Mouse (Mus musculus) midbrain, embryonic 10.5 days (tissue): ENCODE data around the gene Hmgcl. TPM values are rescaled to one million over a fixed set of nuclear protein-coding genes. Genes with fewer than 3 reads are reported as not detected.

Source experiments
- DNase-seq: peaks from one replicate; pipeline ENCODE4 v3.0.0-alpha.2; 2017; ENCODE audit warnings: low spot score
- H3K27ac ChIP-seq: fragments of 300-500 bp; sonication (generic); replicated peaks from 2 replicates; pipeline ENCODE4 v1.5.1; 2016; ENCODE audit warnings: mild to moderate bottlenecking
- H3K27me3 ChIP-seq: fragments of 300-500 bp; sonication (generic); 2 replicates; pipeline ENCODE4 v1.6.1; 2016; ENCODE audit warnings: low read depth, mild to moderate bottlenecking; ENCODE audit not compliant: poor library complexity, severe bottlenecking
- H3K36me3 ChIP-seq: fragments of 300-500 bp; sonication (generic); 2 replicates; pipeline ENCODE4 v1.6.1; 2016; ENCODE audit warnings: mild to moderate bottlenecking, moderate library complexity
- H3K4me1 ChIP-seq: fragments of 300-500 bp; sonication (generic); 2 replicates; pipeline ENCODE4 v1.6.1; 2016
- H3K4me3 ChIP-seq: fragments of 300-500 bp; sonication (generic); 2 replicates; pipeline ENCODE4 v1.5.1; 2016; ENCODE audit warnings: mild to moderate bottlenecking, moderate library complexity
- H3K9me3 ChIP-seq: fragments of 300-500 bp; sonication (generic); replicated peaks from 2 replicates; pipeline ENCODE4 v1.6.1; 2016; ENCODE audit warnings: mild to moderate bottlenecking
- WGBS: fragments of 180-500 bp; shearing (Covaris S2); methylation state at CpG from one replicate; pipeline ENCODE4 v1.1.7; 2016; 5-methylcytosine and 5-hydroxymethylcytosine counted together
- polyA plus RNA-seq: library from polyadenylated mRNA; unstranded; fragments of >200 nt; fragmentation: Nextera tagmentation; extraction: Ambion mirVana; gene quantifications from 2 replicates; pipeline ENCODE4 v1.2.1, GENCODE M21; 2016

Gene Hmgcl
- polyA plus RNA-seq, 1 experiment from 2014 or later = 70.1 TPM

- no peak for DNase-seq
- peaks cover 36% of the 10 kb centered on the region for H3K36me3 ChIP-seq
- H3K9me3 ChIP-seq = peaks cover 4% of the 10 kb centered on the region; the same call in 1 of the 2 replicates
- H3K4me3 ChIP-seq = no peak overlapping the region
- no peak overlapping the region for H3K27ac ChIP-seq
- peaks cover 20% of the 10 kb centered on the region for H3K4me1 ChIP-seq
- no peaks in the 10 kb centered on the region for H3K27me3 ChIP-seq
- 90% methylated on average over 6 of the region's 6 CpGs for WGBS
These were observed 4.1 kb downstream of the Hmgcl start for GRCm38 (mm10) chr4:135950365-135950764.

DNA sequence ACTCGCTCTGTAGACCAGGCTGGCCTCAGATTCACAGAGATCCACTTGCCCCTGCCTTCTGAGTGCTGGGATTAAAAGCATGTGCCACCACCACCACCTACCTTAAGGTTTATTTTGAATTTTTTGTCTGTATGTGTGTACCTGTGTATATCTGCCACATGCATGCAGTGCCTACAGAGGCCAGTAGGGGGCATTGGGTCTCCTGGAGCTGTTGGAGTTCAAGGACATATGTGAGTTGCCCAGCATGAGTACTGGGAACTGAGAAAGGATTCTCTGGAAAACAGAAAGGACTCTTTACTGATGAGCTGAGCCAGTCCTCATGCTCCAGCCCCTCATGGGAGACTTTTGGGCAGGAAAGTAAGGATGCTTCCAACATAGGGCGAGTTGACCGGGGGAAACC, 5.3 kb downstream of the Hmgcl start:
- peaks cover 48% of the 10 kb centered on the region for H3K36me3 ChIP-seq
- no peaks in the 10 kb centered on the region for H3K27me3 ChIP-seq
- H3K4me1 ChIP-seq = peaks cover 11% of the 10 kb centered on the region
- no peak overlapping the region for H3K27ac ChIP-seq
- H3K4me3 ChIP-seq = no peak overlapping the region
- H3K9me3 ChIP-seq = peaks cover 4% of the 10 kb centered on the region; the same call in 1 of the 2 replicates
- DNase-seq = no peak
- WGBS = 97% methylated on average over 3 of the region's 3 CpGs

- Histone ChIP-seq H3K4me1 (peaks cover 1% of the 10 kb centered on the region), H3K4me3 (no peak overlapping the region), H3K27me3 (no peaks in the 10 kb centered on the region), H3K9me3 (peaks cover 4% of the 10 kb centered on the region; the same call in 1 of the 2 replicates), H3K36me3 (peaks cover 48% of the 10 kb centered on the region), H3K27ac (no peak overlapping the region)
- no peak for DNase-seq
- 85% methylated on average over 3 of the region's 3 CpGs for WGBS
These were observed 6.9 kb downstream of the Hmgcl start for GRCm38 (mm10) chr4:135953179-135953578.

GRCm38 (mm10) chr4:135954241-135954640, 8.0 kb downstream of the Hmgcl start:
- 19% methylated on average over 2 of the region's 2 CpGs for WGBS
- H3K36me3 ChIP-seq = peaks cover 59% of the 10 kb centered on the region
- H3K4me1 ChIP-seq = peaks cover 5% of the 10 kb centered on the region
- H3K27ac ChIP-seq = no peak overlapping the region
- DNase-seq = peak; percentile 71
- peaks cover 4% of the 10 kb centered on the region; the same call in 1 of the 2 replicates for H3K9me3 ChIP-seq
- no peaks in the 10 kb centered on the region for H3K27me3 ChIP-seq
- H3K4me3 ChIP-seq = no peak overlapping the region

DNA sequence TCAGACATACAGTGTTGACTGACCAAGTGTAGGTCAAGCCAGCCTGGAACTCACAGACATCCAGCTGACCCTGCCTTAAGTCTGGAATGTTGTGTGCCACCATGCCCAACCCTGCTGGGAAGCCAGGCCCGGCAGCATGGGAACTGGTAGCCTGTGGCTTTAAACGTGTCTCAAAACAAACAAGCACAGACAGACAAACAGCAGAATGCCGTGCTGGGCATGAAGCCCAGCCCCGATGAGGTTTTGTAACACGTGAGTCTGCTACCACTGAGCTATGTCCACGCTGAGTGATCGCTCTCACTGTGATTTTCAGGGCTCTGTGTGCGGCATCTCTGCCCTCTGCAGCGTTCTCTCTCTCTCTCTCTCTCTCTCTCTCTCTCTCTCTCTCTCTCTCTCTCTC, 9.6 kb downstream of the Hmgcl start:
- no peak overlapping the region for H3K27ac ChIP-seq
- no peaks in the 10 kb centered on the region for H3K27me3 ChIP-seq
- DNase-seq = no peak
- peaks cover 68% of the 10 kb centered on the region for H3K36me3 ChIP-seq
- peaks cover 4% of the 10 kb centered on the region; the same call in 1 of the 2 replicates for H3K9me3 ChIP-seq
- H3K4me3 ChIP-seq = no peak overlapping the region
- H3K4me1 ChIP-seq = peaks cover 5% of the 10 kb centered on the region
- 82% methylated on average over 9 of the region's 9 CpGs for WGBS

DNA sequence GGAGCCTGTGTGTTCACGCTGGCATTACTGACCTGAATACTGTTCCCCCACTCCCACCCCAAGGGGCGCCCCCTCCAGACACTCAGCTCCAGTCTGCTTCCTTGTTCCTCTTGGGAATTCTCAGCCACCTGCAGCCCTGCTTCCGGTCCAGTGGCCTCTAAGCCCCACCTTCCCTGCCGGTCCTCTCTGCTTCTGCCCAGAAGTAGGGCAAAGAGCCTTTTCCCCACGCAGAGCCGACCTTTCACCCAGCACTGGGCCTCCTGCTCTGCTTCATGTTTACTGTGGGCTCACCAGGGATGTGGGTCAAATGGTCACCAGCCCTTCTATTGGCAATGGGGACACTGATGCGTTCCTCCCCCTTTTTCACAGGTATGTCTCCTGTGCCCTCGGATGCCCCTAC, 12.1 kb downstream of the Hmgcl start:
- no peak overlapping the region for H3K4me3 ChIP-seq
- no peak for DNase-seq
- H3K36me3 ChIP-seq = peaks cover 52% of the 10 kb centered on the region
- H3K27ac ChIP-seq = no peak overlapping the region
- H3K4me1 ChIP-seq = peaks cover 17% of the 10 kb centered on the region
- WGBS = 62% methylated on average over 8 of the region's 8 CpGs
- H3K9me3 ChIP-seq = no peaks in the 10 kb centered on the region
- no peaks in the 10 kb centered on the region for H3K27me3 ChIP-seq

DNA sequence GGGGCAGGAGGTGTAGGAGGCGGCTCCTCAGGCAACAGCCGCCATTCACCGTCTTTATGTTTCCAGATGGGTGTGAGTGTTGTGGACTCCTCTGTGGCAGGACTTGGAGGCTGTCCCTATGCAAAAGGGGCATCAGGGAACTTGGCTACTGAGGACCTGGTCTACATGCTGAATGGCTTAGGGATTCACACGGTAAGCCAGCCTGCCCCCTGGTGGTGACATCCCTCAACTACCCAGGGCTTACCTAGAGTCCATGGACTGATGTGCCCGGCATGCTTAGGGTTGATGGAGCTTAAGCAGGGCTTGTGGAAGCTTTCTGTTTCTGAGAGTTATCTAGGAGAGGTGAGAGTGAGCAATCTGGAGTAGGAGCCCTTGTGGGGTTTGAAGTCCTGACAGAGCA, 14.5 kb downstream of the Hmgcl start:
- H3K27ac ChIP-seq = no peak overlapping the region
- H3K27me3 ChIP-seq = no peaks in the 10 kb centered on the region; the same call in 1 of the 2 replicates
- DNase-seq = peak; percentile 81
- peaks cover 30% of the 10 kb centered on the region for H3K4me1 ChIP-seq
- H3K9me3 ChIP-seq = no peaks in the 10 kb centered on the region
- no peak overlapping the region for H3K4me3 ChIP-seq
- peaks cover 45% of the 10 kb centered on the region for H3K36me3 ChIP-seq
- 19% methylated on average over 5 of the region's 5 CpGs for WGBS

DNA sequence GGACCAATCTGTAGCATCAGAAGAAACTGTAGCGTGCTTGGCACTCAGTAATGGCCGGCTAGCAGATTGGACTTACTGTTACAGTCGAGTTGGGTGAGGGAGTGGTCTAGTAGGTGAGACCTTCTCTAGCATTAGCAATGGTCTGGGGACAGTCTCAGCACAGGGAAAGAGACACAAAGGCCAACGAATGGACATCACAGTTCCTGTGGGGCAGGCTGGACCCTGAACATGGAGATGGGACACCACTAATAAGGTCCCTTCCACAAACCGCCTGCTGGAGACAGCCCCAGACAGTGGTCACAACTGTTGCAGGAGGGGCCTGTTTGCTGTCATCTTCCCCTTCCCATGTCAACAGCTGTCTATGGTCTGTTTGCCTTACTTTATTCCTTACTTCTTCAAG, 15.5 kb downstream of the Hmgcl start:
- no peaks in the 10 kb centered on the region for H3K9me3 ChIP-seq
- no peak overlapping the region for H3K27ac ChIP-seq
- H3K27me3 ChIP-seq = no peaks in the 10 kb centered on the region; the same call in 1 of the 2 replicates
- no peak for DNase-seq
- WGBS = 87% methylated on average over 5 of the region's 5 CpGs
- H3K4me1 ChIP-seq = peaks cover 30% of the 10 kb centered on the region
- H3K36me3 ChIP-seq = peaks cover 47% of the 10 kb centered on the region
- H3K4me3 ChIP-seq = 0 out of 2 replicates have a peak overlapping the region, but pooled peaks have one; percentile 90

GRCm38 (mm10) chr4:135962198-135962597, 15.9 kb downstream of the Hmgcl start:
- WGBS = 91% methylated on average over 7 of the region's 7 CpGs
- DNase-seq = no peak
- peaks cover 30% of the 10 kb centered on the region for H3K4me1 ChIP-seq

GRCm38 (mm10) chr4:135962946-135963345, 16.7 kb downstream of the Hmgcl start:
- peak overlapping the region; percentile 90 for H3K4me3 ChIP-seq
- 5% methylated on average over 15 of the region's 15 CpGs for WGBS
- H3K36me3 ChIP-seq = peaks cover 59% of the 10 kb centered on the region
- no peak for DNase-seq
- peaks cover 30% of the 10 kb centered on the region for H3K4me1 ChIP-seq
- no peaks in the 10 kb centered on the region for H3K9me3 ChIP-seq
- H3K27me3 ChIP-seq = no peaks in the 10 kb centered on the region; the same call in 1 of the 2 replicates
- H3K27ac ChIP-seq = peak overlapping the region; percentile 92

More at GRCm38 (mm10) chr4:135962198-135962597, 15.9 kb downstream of the Hmgcl start:
- Histone ChIP-seq H3K27ac (no peak overlapping the region), H3K27me3 (no peaks in the 10 kb centered on the region; the same call in 1 of the 2 replicates), H3K9me3 (no peaks in the 10 kb centered on the region), H3K36me3 (peaks cover 51% of the 10 kb centered on the region), H3K4me3 (peak overlapping the region; percentile 90)

DNA sequence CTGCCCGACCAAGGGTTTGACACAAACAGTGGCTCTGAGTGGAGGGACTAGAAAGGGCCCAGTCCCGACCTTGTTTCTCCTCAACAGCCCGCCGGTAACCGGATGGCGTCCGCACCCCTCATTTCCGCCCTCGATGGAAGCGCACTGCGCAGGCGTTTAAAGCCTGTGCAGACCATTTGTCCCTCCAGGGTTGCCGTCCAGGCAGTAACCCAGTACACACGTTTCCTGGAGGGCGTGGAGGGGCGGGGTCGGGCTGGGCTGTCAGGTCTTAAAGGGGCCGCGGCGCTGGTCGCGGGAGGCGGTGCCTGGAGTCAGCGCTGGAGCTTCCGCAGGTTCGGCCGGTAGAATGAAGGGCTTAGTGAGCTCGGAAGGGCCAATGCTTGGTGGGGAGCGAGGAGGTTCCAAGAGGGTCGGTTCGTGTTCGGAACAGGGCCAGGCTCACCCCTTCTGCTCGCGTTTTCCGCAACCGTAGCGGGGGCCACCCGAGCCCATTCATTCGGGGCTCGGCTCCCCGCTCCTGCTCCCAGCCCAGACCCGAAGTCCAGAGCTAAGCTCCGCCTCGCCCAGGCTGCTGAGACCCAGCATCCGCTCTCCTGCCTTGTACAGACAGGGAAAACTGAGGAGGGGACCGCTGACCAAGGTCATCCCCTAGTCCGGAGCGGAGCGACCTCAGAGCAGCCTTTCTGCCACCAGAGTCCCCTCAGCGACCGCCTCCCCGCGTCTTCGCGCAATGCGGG, 17.4 kb downstream of the Hmgcl start, which contains the start of gene Gale:
TSS of gene Gale (plus strand) at position 271 of the 737 bp plus-strand sequence.
- Histone ChIP-seq H3K4me1 (peaks cover 31% of the 10 kb centered on the region), H3K9me3 (no peaks in the 10 kb centered on the region), H3K4me3 (peak within 1 kb of the TSS; percentile 90), H3K36me3 (peaks cover 61% of the 10 kb centered on the region), H3K27ac (peak within 1 kb of the TSS; percentile 92), H3K27me3 (no peaks in the 10 kb centered on the region; the same call in 1 of the 2 replicates)
- WGBS = under 1% methylated on average over 56 of the region's 56 CpGs
- peak; percentile 97 for DNase-seq

- peak overlapping the region; percentile 92 for H3K27ac ChIP-seq
- H3K4me3 ChIP-seq = peak overlapping the region; percentile 90
- DNase-seq = no peak
- no peaks in the 10 kb centered on the region; the same call in 1 of the 2 replicates for H3K27me3 ChIP-seq
- peaks cover 37% of the 10 kb centered on the region for H3K4me1 ChIP-seq
- 4% methylated on average over 12 of the region's 12 CpGs for whole genome bisulfite sequencing
- no peaks in the 10 kb centered on the region for H3K9me3 ChIP-seq
- peaks cover 61% of the 10 kb centered on the region for H3K36me3 ChIP-seq
These were observed 18.2 kb downstream of the Hmgcl start for GRCm38 (mm10) chr4:135964426-135964825.

- Histone ChIP-seq H3K9me3 (no peaks in the 10 kb centered on the region), H3K36me3 (peaks cover 61% of the 10 kb centered on the region), H3K4me3 (peak overlapping the region; percentile 90), H3K4me1 (peaks cover 37% of the 10 kb centered on the region), H3K27ac (no peak overlapping the region), H3K27me3 (no peaks in the 10 kb centered on the region; the same call in 1 of the 2 replicates)
- no peak for DNase-seq
- 89% methylated on average over 9 of the region's 9 CpGs for WGBS
These were observed 18.9 kb downstream of the Hmgcl start for GRCm38 (mm10) chr4:135965113-135965512.
